Mouse (Mus musculus): Measurements from ENCODE around the gene Mmaa.

Mmaa gene

DNA sequence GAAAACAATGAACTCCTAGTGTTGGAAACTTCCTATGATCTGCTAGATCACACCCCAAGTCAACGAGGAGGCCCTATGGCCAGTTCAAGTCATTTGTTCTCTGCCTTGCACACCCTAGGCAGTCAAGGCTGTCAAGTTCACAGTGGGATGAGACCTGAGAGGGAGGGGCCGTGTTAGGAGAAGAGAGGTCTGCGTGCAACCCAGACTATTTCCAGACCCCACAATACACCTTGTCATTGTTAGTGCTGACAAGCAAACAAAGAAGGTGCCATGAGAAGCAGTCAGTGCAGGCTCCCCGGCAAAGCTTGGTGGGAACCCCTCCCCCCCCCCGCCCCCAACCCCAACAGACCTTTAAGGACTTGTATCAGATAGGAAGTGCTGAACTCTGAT is 72.0 kb downstream of the Mmaa start:
- no peak for DNase-seq (ENCODE audit: low read depth, low spot score)

DNA sequence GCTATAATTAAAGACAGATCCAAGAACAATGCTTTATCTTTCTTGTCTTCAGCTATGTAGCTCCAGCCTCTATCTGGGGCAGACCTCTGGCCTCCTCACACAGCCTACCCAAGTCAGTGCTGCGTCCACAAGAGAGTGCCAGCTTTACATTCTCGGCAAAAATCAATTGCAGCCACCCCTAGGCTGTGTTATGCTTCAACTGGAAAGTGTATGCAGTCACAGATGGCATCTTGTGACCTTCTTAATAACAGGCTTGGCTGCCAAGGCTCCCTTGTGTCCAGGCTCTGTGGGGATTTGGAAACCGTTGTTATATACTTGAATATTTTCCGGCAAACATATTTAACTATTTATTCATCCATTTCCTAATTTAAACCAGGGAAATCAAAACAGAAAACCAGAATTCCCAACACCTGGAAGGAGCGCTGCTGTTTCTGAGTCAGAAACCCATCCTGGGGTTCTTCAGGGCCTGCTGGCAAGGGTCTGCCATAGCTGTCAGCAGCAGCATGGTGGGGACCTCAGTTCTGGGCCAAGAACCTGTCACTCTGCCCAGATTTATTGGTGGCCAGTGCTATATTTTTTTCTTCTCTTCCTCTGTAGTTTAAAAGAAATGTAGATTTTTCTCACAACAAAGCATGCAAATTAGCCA is 72.5 kb downstream of the Mmaa start:
- no peak for DNase-seq (ENCODE audit: low read depth, low spot score)
